ENCODE assay signal across 25 mouse cellular contexts in the genomic region with DNA sequence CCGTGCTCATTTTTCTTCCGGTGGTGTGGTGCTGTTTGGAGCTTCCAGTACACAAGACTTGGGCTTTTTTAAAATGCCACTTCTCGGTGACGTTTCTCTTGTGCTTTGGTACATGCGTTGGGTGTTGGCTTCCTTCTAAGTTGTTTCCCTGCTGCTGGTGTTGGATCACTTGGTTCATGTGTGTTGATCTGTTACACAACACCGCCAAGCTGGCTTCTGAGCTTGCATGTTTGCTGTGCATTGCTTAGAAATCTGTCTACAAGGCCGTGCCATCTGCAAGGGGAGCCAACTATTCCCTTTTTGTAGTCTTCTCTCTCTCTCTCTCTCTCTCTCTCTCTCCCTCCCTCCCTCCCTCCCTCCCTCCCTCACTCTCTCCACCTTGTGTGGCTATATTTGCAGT.
DNase-seq lines count a peak whose midpoint lies in the region; ATAC-seq lines count a peak whose summit lies in the region.
"Had no signal": no experiment of that assay in that cellular context is flagged by ENCODE, and none has a peak within 500 bp of the region (broad histone marks: within the 10 kb centered on the region; RNA-seq: fewer than 3 reads in every experiment).

No protein-coding gene starts in this region.

- H3K27ac ChIP-seq in forebrain, embryonic 14.5 days (ENCODE audit: low read depth, low read length) = no peak overlapping the region
- no peak overlapping the region for H3K27ac ChIP-seq in forebrain, embryonic 11.5 days (ENCODE audit: low read depth, low read length)
- H3K27ac ChIP-seq in midbrain, embryonic 11.5 days (ENCODE audit: low read depth, low read length) = no peak overlapping the region
- no peak overlapping the region for H3K27ac ChIP-seq in midbrain, embryonic 13.5 days
- H3K27ac ChIP-seq: embryonic facial prominence, embryonic 10.5 days; embryonic facial prominence, embryonic 12.5 days; forebrain, embryonic 12.5 days had no signal

- no peak overlapping the region for H3K4me3 ChIP-seq in forebrain, embryonic 14.5 days (ENCODE audit: low read depth, low read length)
- H3K4me3 ChIP-seq in forebrain, embryonic 11.5 days (ENCODE audit: low read depth, low read length) = no peak overlapping the region
- H3K4me3 ChIP-seq in midbrain, embryonic 11.5 days (ENCODE audit: low read depth, low read length) = no peak overlapping the region
- H3K4me3 ChIP-seq in midbrain, embryonic 13.5 days (replicated peaks) = no peak overlapping the region
- H3K4me3 ChIP-seq: embryonic facial prominence, embryonic 10.5 days; embryonic facial prominence, embryonic 12.5 days; forebrain, embryonic 12.5 days had no signal

- no peak overlapping the region for H3K9ac ChIP-seq in forebrain, embryonic 14.5 days (ENCODE audit: low read length)
- no peak overlapping the region for H3K9ac ChIP-seq in forebrain, embryonic 11.5 days (ENCODE audit: low read length)
- H3K9ac ChIP-seq in midbrain, embryonic 11.5 days (ENCODE audit: low read length) = no peak overlapping the region
- no peak overlapping the region for H3K9ac ChIP-seq in midbrain, embryonic 13.5 days (replicated peaks)
- H3K9ac ChIP-seq: embryonic facial prominence, embryonic 12.5 days; forebrain, embryonic 12.5 days had no signal

- WGBS in forebrain, embryonic 14.5 days = 91% methylated on average over 7 of the region's 7 CpGs
- 89% methylated on average over 7 of the region's 7 CpGs for WGBS in forebrain, embryonic 11.5 days
- 95% methylated on average over 7 of the region's 7 CpGs for WGBS in midbrain, embryonic 11.5 days
- 95% methylated on average over 7 of the region's 7 CpGs for WGBS in midbrain, embryonic 13.5 days

- no peak overlapping the region for H3K4me2 ChIP-seq in forebrain, embryonic 14.5 days (ENCODE audit: low read length)
- no peak overlapping the region for H3K4me2 ChIP-seq in forebrain, embryonic 11.5 days (ENCODE audit: low read depth, low read length, severe bottlenecking)
- no peak overlapping the region for H3K4me2 ChIP-seq in midbrain, embryonic 11.5 days
- no peak overlapping the region for H3K4me2 ChIP-seq in midbrain, embryonic 13.5 days (replicated peaks)
- H3K4me2 ChIP-seq: embryonic facial prominence, embryonic 12.5 days; forebrain, embryonic 12.5 days had no signal

- no peaks in the 10 kb centered on the region for H3K4me1 ChIP-seq in forebrain, embryonic 14.5 days (ENCODE audit: control insufficient read depth, insufficient read depth, low read length)
- H3K4me1 ChIP-seq in forebrain, embryonic 11.5 days (replicated peaks; ENCODE audit: control insufficient read depth, insufficient read depth, low read length) = no peaks in the 10 kb centered on the region; the same call in 1 of the 2 replicates
- peaks cover 19% of the 10 kb centered on the region for H3K4me1 ChIP-seq in midbrain, embryonic 11.5 days (ENCODE audit: control insufficient read depth, insufficient read depth, low read length)
- peaks cover 35% of the 10 kb centered on the region for H3K4me1 ChIP-seq in midbrain, embryonic 13.5 days (replicated peaks)

- 0 out of 2 replicates have a peak, but pooled peaks cover 2% of the 10 kb centered on the region for H3K9me3 ChIP-seq in forebrain, embryonic 14.5 days (replicated peaks; ENCODE audit: control insufficient read depth, low read length)
- no peaks in the 10 kb centered on the region for H3K9me3 ChIP-seq in forebrain, embryonic 11.5 days (ENCODE audit: control insufficient read depth, low read length)
- H3K9me3 ChIP-seq in midbrain, embryonic 11.5 days (ENCODE audit: control insufficient read depth, low read length) = peaks cover 3% of the 10 kb centered on the region; the same call in 1 of the 2 replicates
- no peaks in the 10 kb centered on the region for H3K9me3 ChIP-seq in midbrain, embryonic 13.5 days
- H3K9me3 ChIP-seq: embryonic facial prominence, embryonic 10.5 days; embryonic facial prominence, embryonic 12.5 days; forebrain, embryonic 12.5 days had no signal

- no peaks in the 10 kb centered on the region for H3K27me3 ChIP-seq in forebrain, embryonic 14.5 days (replicated peaks; ENCODE audit: control insufficient read depth, insufficient read depth, low read length)
- no peaks in the 10 kb centered on the region for H3K27me3 ChIP-seq in forebrain, embryonic 11.5 days (ENCODE audit: control insufficient read depth, insufficient read depth, low read length)
- no peaks in the 10 kb centered on the region for H3K27me3 ChIP-seq in midbrain, embryonic 11.5 days (ENCODE audit: control insufficient read depth, insufficient read depth, low read length)
- H3K27me3 ChIP-seq in midbrain, embryonic 13.5 days = peaks cover 7% of the 10 kb centered on the region; the same call in 1 of the 2 replicates
- H3K27me3 ChIP-seq: CH12.LX; embryonic facial prominence, embryonic 12.5 days; Patski had no signal

- no peaks in the 10 kb centered on the region for H3K36me3 ChIP-seq in forebrain, embryonic 14.5 days (ENCODE audit: control insufficient read depth, insufficient read depth, low read length)
- H3K36me3 ChIP-seq in forebrain, embryonic 11.5 days (ENCODE audit: control insufficient read depth, insufficient read depth, low read length) = no peaks in the 10 kb centered on the region
- no peaks in the 10 kb centered on the region for H3K36me3 ChIP-seq in midbrain, embryonic 11.5 days (ENCODE audit: control insufficient read depth, insufficient read depth, low read length)
- no peaks in the 10 kb centered on the region for H3K36me3 ChIP-seq in midbrain, embryonic 13.5 days
- H3K36me3 ChIP-seq: embryonic facial prominence, embryonic 10.5 days; embryonic facial prominence, embryonic 12.5 days; forebrain, embryonic 12.5 days; G1E had no signal

- ATAC-seq in forebrain, embryonic 14.5 days = no peak
- no peak for ATAC-seq in forebrain, embryonic 11.5 days (replicated peaks; ENCODE audit: low FRiP score)
- no peak for ATAC-seq in midbrain, embryonic 11.5 days (ENCODE audit: low FRiP score)
- no peak for ATAC-seq in midbrain, embryonic 13.5 days
- no peak for ATAC-seq in monocyte, adult 5-6 weeks (replicated peaks; ENCODE audit: insufficient number of reproducible peaks, low FRiP score, low TSS enrichment, poor library complexity, severe bottlenecking)
- ATAC-seq: activated CD4-positive, CD25-positive, alpha-beta regulatory T cell, adult 4 months; CD4-positive, CD25-positive, alpha-beta regulatory T cell, adult 4 months; forebrain, embryonic 16.5 days; Patski had no signal

- peak; percentile 37 for DNase-seq in forebrain, embryonic 14.5 days (ENCODE audit: low spot score)
- DNase-seq in forebrain, embryonic 11.5 days (ENCODE audit: low spot score) = no peak
- DNase-seq in layer of hippocampus, adult 11-12 months (ENCODE audit: low spot score) = peak; percentile 10
- DNase-seq in layer of hippocampus, postnatal 36 days = no peak
- peak; percentile 53 for DNase-seq in midbrain, embryonic 11.5 days (ENCODE audit: low spot score, missing footprints)
- DNase-seq: adrenal gland, adult 8-10 months; adrenal gland, postnatal 14 days; adrenal gland, postnatal 36 days; B cell, adult 2 months; cerebellum, adult 11-12 months; cerebellum, adult 2 months; cerebellum, adult 9-10 months; cerebellum, postnatal 10 days; cerebellum, postnatal 25 days had no signal

Comparison
In these comparisons a context has a peak if more than half of its experiments do, and no peak if none do; other contexts are left out.
1. DNase-seq: peak in forebrain, embryonic 14.5 days (single experiment), layer of hippocampus, adult 11-12 months (single experiment) and midbrain, embryonic 11.5 days (single experiment); none in forebrain, embryonic 11.5 days (single experiment) and layer of hippocampus, postnatal 36 days (0 of 2).